Mouse (Mus musculus): Measurements from ENCODE around the gene Scube1. TPM values are rescaled to one million over a fixed set of nuclear protein-coding genes. Genes with fewer than 3 reads are reported as not detected.

Scube1 gene
- 13.4 and 14.8 TPM in 2 replicates for polyA plus RNA-seq (2015; fragmentation: Nextera tagmentation; extraction: Ambion mirVana)

DNA sequence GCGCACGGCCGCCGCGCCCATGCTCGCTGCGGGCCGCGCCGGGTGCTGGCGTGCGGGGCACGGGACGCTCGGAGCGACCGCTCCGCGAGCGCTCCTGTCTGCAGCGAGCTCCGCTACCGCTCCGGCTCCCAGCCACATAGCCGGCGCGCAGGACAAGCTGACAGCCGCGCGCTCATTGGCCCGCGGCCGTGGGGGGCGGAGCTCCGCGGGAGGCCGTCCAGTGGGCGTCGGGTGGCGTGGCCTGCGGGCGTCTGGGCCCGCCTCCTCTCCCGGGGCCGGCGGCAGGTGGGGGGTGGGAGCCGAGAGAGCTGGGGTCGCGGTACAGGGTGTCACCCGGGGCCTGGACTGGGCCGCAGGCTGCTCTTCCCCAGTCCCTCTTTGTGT lies at the start of gene Scube1:
Gene Scube1, minus strand, starts transcription at position 136 of the 384 bp plus-strand sequence.
- peak within 1 kb of the TSS; percentile 69 for H3K4me2 ChIP-seq
- H3K27ac ChIP-seq = peak within 1 kb of the TSS; percentile 62; the same call in 1 of the 2 replicates
- peaks cover 33% of the 10 kb centered on the region for H3K4me1 ChIP-seq
- H3K36me3 ChIP-seq (replicated peaks) = no peaks in the 10 kb centered on the region
- peaks cover 17% of the 10 kb centered on the region; the same call in 1 of the 2 replicates for H3K27me3 ChIP-seq (replicated peaks)
- peak within 1 kb of the TSS; percentile 67 for H3K4me3 ChIP-seq
- H3K9ac ChIP-seq = peak within 1 kb of the TSS; percentile 50
- no peaks in the 10 kb centered on the region for H3K9me3 ChIP-seq
- WGBS = 0% methylated on average over 50 of the region's 51 CpGs
- peak; percentile 95 for ATAC-seq (replicated peaks)

- Histone ChIP-seq H3K4me2 (no peak overlapping the region), H3K4me3 (no peak overlapping the region), H3K9me3 (no peaks in the 10 kb centered on the region), H3K9ac (no peak overlapping the region), H3K27ac (no peak overlapping the region), H3K27me3 (replicated peaks) (peaks cover 2% of the 10 kb centered on the region), H3K36me3 (replicated peaks) (no peaks in the 10 kb centered on the region), H3K4me1 (no peaks in the 10 kb centered on the region)
- ATAC-seq (replicated peaks) = no peak
- WGBS = 85% methylated on average over 4 of the region's 4 CpGs
Observed at GRCm38 (mm10) chr15:83772953-83773352, 48.1 kb upstream of the Scube1 start.

- H3K4me1 ChIP-seq = no peaks in the 10 kb centered on the region
- no peaks in the 10 kb centered on the region for H3K36me3 ChIP-seq (replicated peaks)
- no peak overlapping the region for H3K4me2 ChIP-seq
- no peak for ATAC-seq (replicated peaks)
- no peaks in the 10 kb centered on the region for H3K9me3 ChIP-seq
- H3K27me3 ChIP-seq (replicated peaks) = no peaks in the 10 kb centered on the region; the same call in 1 of the 2 replicates
- H3K9ac ChIP-seq = no peak overlapping the region
- H3K4me3 ChIP-seq = no peak overlapping the region
- WGBS = 63% methylated on average over 5 of the region's 5 CpGs
- no peak overlapping the region for H3K27ac ChIP-seq
Observed at GRCm38 (mm10) chr15:83772460-83772859, 47.6 kb upstream of the Scube1 start.

GRCm38 (mm10) chr15:83771346-83772053 lies 46.7 kb upstream of the Scube1 start:
- Histone ChIP-seq H3K36me3 (replicated peaks) (no peaks in the 10 kb centered on the region), H3K4me3 (no peak overlapping the region), H3K9ac (no peak overlapping the region), H3K27ac (no peak overlapping the region), H3K4me2 (no peak overlapping the region), H3K27me3 (replicated peaks) (no peaks in the 10 kb centered on the region; the same call in 1 of the 2 replicates), H3K4me1 (no peaks in the 10 kb centered on the region), H3K9me3 (no peaks in the 10 kb centered on the region)
- no peak for ATAC-seq (replicated peaks)
- WGBS = 72% methylated on average over 8 of the region's 8 CpGs

DNA sequence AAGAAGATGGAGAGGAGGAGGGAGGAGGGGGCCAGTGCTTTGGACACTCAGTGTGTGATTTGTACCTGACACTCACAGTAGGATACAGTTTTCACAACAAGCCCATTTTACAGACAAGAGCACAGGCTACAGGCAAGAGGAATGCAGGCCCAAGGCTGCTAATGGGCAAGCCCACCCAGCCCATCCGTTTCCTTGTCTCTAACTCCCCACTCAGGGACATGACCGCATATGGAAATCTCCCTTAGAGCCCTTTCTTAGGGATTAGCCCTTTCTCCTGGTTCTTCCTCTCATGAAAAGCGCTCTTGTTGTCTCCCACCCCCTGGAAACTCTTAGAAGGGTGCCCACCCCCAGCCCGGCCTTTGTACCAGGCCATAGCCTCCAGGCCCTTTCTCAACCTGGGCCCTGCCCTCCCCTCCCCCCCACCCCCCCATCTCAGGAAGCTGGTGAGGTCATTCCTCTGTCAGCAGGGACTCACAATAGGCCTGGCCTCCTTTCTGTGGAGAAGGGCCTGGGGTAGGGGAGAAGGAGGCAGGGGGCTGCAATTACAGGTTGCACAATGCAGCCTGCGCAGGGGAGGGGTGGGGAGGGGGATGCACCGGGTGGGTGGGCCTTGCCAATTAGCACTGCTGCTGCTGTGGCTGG lies 40.7 kb upstream of the Scube1 start:
- no peaks in the 10 kb centered on the region for H3K9me3 ChIP-seq
- 8% methylated on average over 6 of the region's 6 CpGs for WGBS
- H3K27me3 ChIP-seq (replicated peaks) = no peaks in the 10 kb centered on the region
- no peaks in the 10 kb centered on the region; the same call in 1 of the 2 replicates for H3K4me1 ChIP-seq
- H3K4me3 ChIP-seq = no peak overlapping the region
- H3K36me3 ChIP-seq (replicated peaks) = no peaks in the 10 kb centered on the region
- H3K27ac ChIP-seq = no peak overlapping the region
- H3K4me2 ChIP-seq = no peak overlapping the region
- H3K9ac ChIP-seq = no peak overlapping the region
- no peak for ATAC-seq (replicated peaks)

DNA sequence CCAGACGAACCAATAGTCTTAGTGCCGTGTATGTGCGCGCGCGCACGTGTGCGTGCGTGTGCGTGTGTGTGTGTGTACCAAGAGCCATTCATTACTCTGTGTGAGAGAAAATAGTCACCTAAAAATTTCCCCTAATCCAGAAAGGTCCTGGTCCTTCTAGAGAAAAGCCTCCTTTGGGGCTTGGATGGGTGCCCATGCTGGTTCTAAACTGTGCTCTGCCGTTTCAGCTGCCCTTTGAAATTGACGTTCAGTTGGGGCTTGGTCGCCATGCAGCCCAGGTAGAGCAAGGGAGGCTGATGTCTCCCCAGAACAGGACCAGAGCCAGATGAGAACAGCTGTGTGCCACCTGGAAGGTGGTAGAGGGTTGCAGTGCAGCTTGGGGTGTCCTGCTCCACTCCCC lies 36.7 kb upstream of the Scube1 start:
- H3K36me3 ChIP-seq (replicated peaks) = no peaks in the 10 kb centered on the region
- no peaks in the 10 kb centered on the region; the same call in 1 of the 2 replicates for H3K4me1 ChIP-seq
- H3K4me3 ChIP-seq = no peak overlapping the region
- WGBS = 84% methylated on average over 13 of the region's 13 CpGs
- no peak for ATAC-seq (replicated peaks)
- no peak overlapping the region for H3K27ac ChIP-seq
- no peaks in the 10 kb centered on the region for H3K27me3 ChIP-seq (replicated peaks)
- no peaks in the 10 kb centered on the region for H3K9me3 ChIP-seq
- no peak overlapping the region for H3K9ac ChIP-seq
- no peak overlapping the region for H3K4me2 ChIP-seq

- H3K36me3 ChIP-seq (replicated peaks) = no peaks in the 10 kb centered on the region
- no peaks in the 10 kb centered on the region; the same call in 1 of the 2 replicates for H3K4me1 ChIP-seq
- H3K27ac ChIP-seq = no peak overlapping the region
- no peaks in the 10 kb centered on the region for H3K27me3 ChIP-seq (replicated peaks)
- WGBS = 5% methylated on average over 10 of the region's 10 CpGs
- no peak overlapping the region for H3K4me2 ChIP-seq
- no peaks in the 10 kb centered on the region for H3K9me3 ChIP-seq
- ATAC-seq (replicated peaks) = 0 out of 2 replicates have a peak, but pooled peaks have one; percentile 43
- H3K4me3 ChIP-seq = no peak overlapping the region
- H3K9ac ChIP-seq = no peak overlapping the region
Observed at GRCm38 (mm10) chr15:83760683-83761082, 35.9 kb upstream of the Scube1 start.

GRCm38 (mm10) chr15:83758958-83759357 lies 34.1 kb upstream of the Scube1 start:
- no peaks in the 10 kb centered on the region for H3K9me3 ChIP-seq
- H3K27ac ChIP-seq = no peak overlapping the region
- no peak for ATAC-seq (replicated peaks)
- no peak overlapping the region for H3K4me2 ChIP-seq
- no peaks in the 10 kb centered on the region for H3K36me3 ChIP-seq (replicated peaks)
- WGBS = 11% methylated on average over 4 of the region's 4 CpGs
- no peaks in the 10 kb centered on the region for H3K27me3 ChIP-seq (replicated peaks)
- H3K4me1 ChIP-seq = no peaks in the 10 kb centered on the region; the same call in 1 of the 2 replicates
- no peak overlapping the region for H3K9ac ChIP-seq
- H3K4me3 ChIP-seq = no peak overlapping the region

DNA sequence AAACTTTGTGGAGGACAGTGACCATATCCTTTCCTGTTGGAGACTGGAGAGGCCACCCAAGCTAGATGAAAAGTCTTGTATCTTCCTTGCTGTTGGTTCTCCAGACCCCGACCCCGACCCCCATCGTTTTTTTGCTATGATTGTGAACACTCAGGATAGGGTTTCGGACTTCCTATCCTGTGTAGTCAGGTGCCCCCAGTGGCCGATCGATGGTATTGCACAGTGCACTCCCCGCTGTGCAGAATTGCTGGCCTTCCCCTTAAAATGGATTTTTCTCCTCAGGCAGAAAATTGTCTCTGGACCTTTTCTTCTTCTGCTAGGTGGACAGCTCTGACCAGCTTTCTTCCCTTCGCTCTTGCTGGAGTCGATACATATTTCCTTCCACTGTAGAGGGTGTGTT lies 31.9 kb upstream of the Scube1 start:
- 30% methylated on average over 9 of the region's 9 CpGs for WGBS
- Histone ChIP-seq H3K27ac (no peak overlapping the region), H3K4me3 (no peak overlapping the region), H3K36me3 (replicated peaks) (no peaks in the 10 kb centered on the region), H3K9me3 (no peaks in the 10 kb centered on the region), H3K27me3 (replicated peaks) (no peaks in the 10 kb centered on the region), H3K4me2 (no peak overlapping the region), H3K9ac (no peak overlapping the region), H3K4me1 (no peaks in the 10 kb centered on the region; the same call in 1 of the 2 replicates)
- no peak for ATAC-seq (replicated peaks)

GRCm38 (mm10) chr15:83749436-83749835 lies 24.6 kb upstream of the Scube1 start:
- H3K9ac ChIP-seq = no peak overlapping the region
- H3K36me3 ChIP-seq (replicated peaks) = no peaks in the 10 kb centered on the region
- 52% methylated on average over 9 of the region's 9 CpGs for WGBS
- ATAC-seq (replicated peaks) = no peak
- H3K4me3 ChIP-seq = no peak overlapping the region
- H3K9me3 ChIP-seq = no peaks in the 10 kb centered on the region
- H3K4me2 ChIP-seq = no peak overlapping the region
- H3K27me3 ChIP-seq (replicated peaks) = no peaks in the 10 kb centered on the region
- H3K27ac ChIP-seq = no peak overlapping the region
- no peaks in the 10 kb centered on the region for H3K4me1 ChIP-seq

DNA sequence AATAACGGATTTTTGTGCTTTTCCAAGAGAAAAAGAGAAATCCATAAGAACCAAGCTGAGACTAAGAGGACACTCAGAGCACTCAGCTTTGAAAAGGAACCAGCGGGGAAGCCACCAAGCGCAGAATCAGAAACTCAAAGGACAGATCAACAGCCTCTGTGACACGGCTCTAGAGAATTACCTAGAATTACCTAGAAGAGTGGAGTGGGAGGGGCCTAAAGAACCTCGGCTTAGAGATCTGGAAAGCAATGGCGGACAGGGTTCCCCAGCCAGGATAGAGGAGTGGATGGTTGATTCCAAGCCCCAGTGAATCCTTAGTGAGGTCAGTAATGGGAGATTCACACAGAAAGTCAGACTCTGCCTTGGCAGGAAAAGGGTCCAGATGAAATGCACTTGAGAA lies 24.2 kb upstream of the Scube1 start:
- Histone ChIP-seq H3K27me3 (replicated peaks) (no peaks in the 10 kb centered on the region), H3K9me3 (no peaks in the 10 kb centered on the region), H3K36me3 (replicated peaks) (no peaks in the 10 kb centered on the region), H3K4me2 (no peak overlapping the region), H3K4me3 (no peak overlapping the region), H3K9ac (no peak overlapping the region), H3K4me1 (no peaks in the 10 kb centered on the region), H3K27ac (no peak overlapping the region)
- no peak for ATAC-seq (replicated peaks)
- WGBS = 75% methylated on average over 6 of the region's 6 CpGs

GRCm38 (mm10) chr15:83746311-83746710 lies 21.5 kb upstream of the Scube1 start:
- Histone ChIP-seq H3K4me1 (no peaks in the 10 kb centered on the region), H3K9me3 (no peaks in the 10 kb centered on the region), H3K27me3 (replicated peaks) (no peaks in the 10 kb centered on the region), H3K4me2 (no peak overlapping the region), H3K4me3 (no peak overlapping the region), H3K27ac (no peak overlapping the region), H3K36me3 (replicated peaks) (no peaks in the 10 kb centered on the region), H3K9ac (no peak overlapping the region)
- no peak for ATAC-seq (replicated peaks)
- WGBS = 69% methylated on average over 16 of the region's 16 CpGs

Measured in midbrain, embryonic 15.5 days (tissue).